Mouse (Mus musculus) heart, postnatal 0 days (tissue): ENCODE results near the gene Tubb2b.

Experiments used
- CTCF ChIP-seq: IDR thresholded peaks from 2 replicates; pipeline ENCODE4 v1.5.1; 2016; ENCODE audit warnings: antibody characterized with exemption, control low read depth, low read depth
- EP300 ChIP-seq: IDR thresholded peaks from 2 replicates; pipeline ENCODE4 v1.6.1; 2016; ENCODE audit warnings: antibody characterized with exemption, low read depth

GRCm38 (mm10) chr13:34119406-34119805 lies 10.9 kb downstream of the Tubb2b start:
- no peak for TF ChIP-seq EP300
- TF ChIP-seq CTCF = no peak
